Mouse (Mus musculus) urinary bladder, postnatal 10 days (tissue): ENCODE data around the gene Axdnd1.

ENCODE experiments used
- DNase-seq: peaks from one replicate; pipeline ENCODE4 v3.0.0; 2022; ENCODE audit warnings: low spot score

The Axdnd1 gene

GRCm38 (mm10) chr1:156420671-156421297 lies at the start of gene Axdnd1:
TSS of gene Axdnd1 (minus strand) at chr1:156421159.
- DNase-seq, result peak; percentile 36

GRCm38 (mm10) chr1:156470557-156470956 lies 49.6 kb upstream of the Axdnd1 start:
- no peak for DNase-seq

- no peak for DNase-seq
Measured at GRCm38 (mm10) chr1:156468576-156468975, 47.6 kb upstream of the Axdnd1 start.

GRCm38 (mm10) chr1:156467655-156468255 lies 46.8 kb upstream of the Axdnd1 start:
- DNase-seq, result no peak

GRCm38 (mm10) chr1:156464963-156465362 lies 44.0 kb upstream of the Axdnd1 start:
- no peak for DNase-seq

GRCm38 (mm10) chr1:156463981-156464853 lies 43.3 kb upstream of the Axdnd1 start:
- DNase-seq, result no peak

- DNase-seq, result no peak
Measured at GRCm38 (mm10) chr1:156462273-156462991, 41.5 kb upstream of the Axdnd1 start.

GRCm38 (mm10) chr1:156461036-156461435 lies 40.1 kb upstream of the Axdnd1 start:
- DNase-seq, result no peak

- no peak for DNase-seq
Measured at GRCm38 (mm10) chr1:156460216-156460615, 39.3 kb upstream of the Axdnd1 start.

GRCm38 (mm10) chr1:156459690-156460089 lies 38.7 kb upstream of the Axdnd1 start:
- no peak for DNase-seq

GRCm38 (mm10) chr1:156458391-156459060 lies 37.6 kb upstream of the Axdnd1 start:
- DNase-seq, result no peak

GRCm38 (mm10) chr1:156455005-156455758 lies 34.2 kb upstream of the Axdnd1 start:
- no peak for DNase-seq

GRCm38 (mm10) chr1:156454384-156454783 lies 33.4 kb upstream of the Axdnd1 start:
- DNase-seq, result no peak

- DNase-seq, result no peak
Measured at GRCm38 (mm10) chr1:156453876-156454275, 32.9 kb upstream of the Axdnd1 start.

GRCm38 (mm10) chr1:156450478-156450877 lies 29.5 kb upstream of the Axdnd1 start:
- no peak for DNase-seq

GRCm38 (mm10) chr1:156449691-156450090 lies 28.7 kb upstream of the Axdnd1 start:
- DNase-seq, result no peak

GRCm38 (mm10) chr1:156449089-156449488 lies 28.1 kb upstream of the Axdnd1 start:
- DNase-seq, result no peak

GRCm38 (mm10) chr1:156445049-156445448 lies 24.1 kb upstream of the Axdnd1 start:
- DNase-seq, result no peak

GRCm38 (mm10) chr1:156442776-156443175 lies 21.8 kb upstream of the Axdnd1 start:
- DNase-seq, result no peak

- DNase-seq, result no peak
Measured at GRCm38 (mm10) chr1:156442266-156442665, 21.3 kb upstream of the Axdnd1 start.

- no peak for DNase-seq
Measured at GRCm38 (mm10) chr1:156437726-156438125, 16.8 kb upstream of the Axdnd1 start.
